Mouse (Mus musculus): ENCODE data around the gene Gm8362. TPM values are rescaled to one million over a fixed set of nuclear protein-coding genes. Genes with fewer than 3 reads are reported as not detected.
A peak's percentile ranks its signal among the peaks of the same experiment; 100 is the strongest.
"Not testable (repeated sequence)": the region's sequence is repeated elsewhere in the genome, so short reads cannot be mapped to it uniquely, and the experiment has no call there.

Gm8362 gene
- total RNA-seq (2022), result under 1 TPM in 1 of 4 experiments, not detected in 3; 1.00 TPM

GRCm38 (mm10) chr14:6774311-6774710 lies at the start of gene Gm8362:
Gene Gm8362 (minus strand): TSS chr14:6774411.
- not testable (repeated sequence) for DNase-seq (ENCODE audit: low spot score in 2 of 2)

- DNase-seq (ENCODE audit: low spot score in 2 of 2), result not testable (repeated sequence)
Measured at GRCm38 (mm10) chr14:6823297-6823696, 49.1 kb upstream of the Gm8362 start.

GRCm38 (mm10) chr14:6757231-6757536 lies 17.0 kb downstream of the Gm8362 start:
- peak in 1 of 2 experiments; percentile 2 for DNase-seq (ENCODE audit: low spot score in 2 of 2)

GRCm38 (mm10) chr14:6756384-6757230 lies 17.6 kb downstream of the Gm8362 start:
- DNase-seq (ENCODE audit: low spot score in 2 of 2), result not testable (repeated sequence)

GRCm38 (mm10) chr14:6742232-6742631 lies 32.0 kb downstream of the Gm8362 start, which contains the start of gene Gm3636:
Gene Gm3636 (minus strand): TSS chr14:6742332.
- not testable (repeated sequence) for DNase-seq (ENCODE audit: low spot score in 2 of 2)

- not testable (repeated sequence) for DNase-seq (ENCODE audit: low spot score in 2 of 2)
Measured at GRCm38 (mm10) chr14:6720151-6720550, 54.1 kb downstream of the Gm8362 start, which contains the start of gene Gm8050. Gene Gm8050 (minus strand): TSS chr14:6720251.

Other genes with a start within 250 kb of the Gm8362 start
- not detected for gene Gm8356, start 237.1 kb downstream of the Gm8362 start, total RNA-seq (2022)
- 1 to 10 TPM in 2 of 4 experiments, under 1 TPM in 2; 0.21 to 1.9 (median 1.0) TPM for gene Gm3629, start 183.8 kb downstream of the Gm8362 start, total RNA-seq (2022)
- not detected for gene Gm3460, start 152.0 kb downstream of the Gm8362 start, total RNA-seq (2022)
- gene Gm10251, start 90.2 kb downstream of the Gm8362 start, total RNA-seq (2022), result not detected
- gene Gm8050, start 54.2 kb downstream of the Gm8362 start, total RNA-seq (2022), result under 1 TPM in 3 of 4 experiments, not detected in 1; 0.30 to 0.43 (median 0.40) TPM
- 1 to 10 TPM; 2.8 to 5.2 (median 3.9) TPM for gene Gm3636, start 32.1 kb downstream of the Gm8362 start, total RNA-seq (2022)
- gene Gm3642, start 65.9 kb upstream of the Gm8362 start, total RNA-seq (2022), result under 1 TPM in 2 of 4 experiments, not detected in 2; 0.27 to 0.57 TPM
- 1 to 10 TPM in 3 of 4 experiments, under 1 TPM in 1; 0.72 to 2.0 (median 1.8) TPM for gene Gm3667, start 115.6 kb upstream of the Gm8362 start, total RNA-seq (2022)
- gene Gm6356, start 199.4 kb upstream of the Gm8362 start, total RNA-seq (2022), result not detected